Mouse (Mus musculus): Measurements from ENCODE around the gene Poc1a. TPM values are rescaled to one million over a fixed set of nuclear protein-coding genes. Genes with fewer than 3 reads are reported as not detected.
A peak's percentile ranks its signal among the peaks of the same experiment; 100 is the strongest.

Poc1a gene
- polyA plus RNA-seq, 1 experiment, result 24.3 TPM

DNA sequence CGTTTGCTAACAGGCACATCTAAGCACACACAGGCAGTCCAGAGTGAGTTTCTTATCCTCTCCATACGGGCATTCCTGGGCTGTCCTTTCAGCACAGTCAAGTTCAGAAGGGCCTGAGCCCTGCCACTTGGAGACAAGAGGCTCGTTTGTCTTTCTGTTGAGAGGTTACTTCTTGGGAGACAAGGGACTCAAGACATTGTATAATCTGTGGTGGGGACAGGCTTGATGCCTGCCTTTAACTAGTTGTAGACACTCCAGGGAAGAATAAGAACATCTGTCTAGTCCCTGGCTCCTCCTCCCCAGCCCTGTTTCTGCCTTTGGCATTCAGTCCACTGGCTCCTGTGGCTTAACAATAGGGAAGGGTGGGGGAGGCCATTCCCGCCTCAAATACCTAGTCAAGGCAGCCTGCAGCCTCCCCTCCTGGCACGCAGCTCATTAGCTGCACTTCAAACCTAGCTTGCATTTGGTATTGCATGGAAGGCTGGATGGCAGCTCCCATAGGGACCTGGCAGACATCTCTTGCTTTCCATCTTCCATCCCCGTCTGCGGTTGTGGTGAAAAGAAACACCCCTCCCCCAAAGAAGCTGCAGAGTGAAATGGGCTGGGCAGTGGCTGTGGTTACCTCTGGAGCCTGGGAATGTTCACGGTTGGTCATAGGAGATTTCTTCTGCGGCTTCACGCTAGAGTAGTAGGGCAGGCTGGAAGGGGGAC is 57.8 kb downstream of the Poc1a start:
- no peaks in the 10 kb centered on the region for H3K27me3 ChIP-seq (ENCODE audit: control insufficient read depth, insufficient read depth, low read length, poor library complexity, severe bottlenecking)
- H3K4me1 ChIP-seq (ENCODE audit: control insufficient read depth, insufficient read depth, low read length), result peaks cover 15% of the 10 kb centered on the region
- no peak overlapping the region for H3K4me3 ChIP-seq (ENCODE audit: low read depth, low read length)
- TF ChIP-seq EP300 (IDR thresholded peaks at IDR 0.05; ENCODE audit: insufficient read depth, low read depth, low read length) (peak; percentile 77; the same call in 1 of the 2 replicates), CTCF (IDR thresholded peaks at IDR 0.05; ENCODE audit: low read depth, low read length) (no peak)
- no peaks in the 10 kb centered on the region for H3K9me3 ChIP-seq (replicated peaks; ENCODE audit: control insufficient read depth, insufficient read depth, low read length, poor library complexity, severe bottlenecking)
- no peaks in the 10 kb centered on the region for H3K36me3 ChIP-seq (ENCODE audit: control insufficient read depth, insufficient read depth, low read length, poor library complexity, severe bottlenecking)
- no peak overlapping the region for H3K9ac ChIP-seq (ENCODE audit: low read depth, poor library complexity, severe bottlenecking)
- H3K27ac ChIP-seq (ENCODE audit: insufficient read depth, low read length), result peak overlapping the region; percentile 22; the same call in 1 of the 2 replicates

GRCm38 (mm10) chr9:106339173-106339558 is 58.3 kb downstream of the Poc1a start:
- no peak overlapping the region for H3K27ac ChIP-seq (ENCODE audit: insufficient read depth, low read length)
- TF ChIP-seq CTCF (IDR thresholded peaks at IDR 0.05; ENCODE audit: low read depth, low read length) (no peak), POLR2A (IDR thresholded peaks at IDR 0.05; ENCODE audit: insufficient read depth, low read length) (no peak), EP300 (IDR thresholded peaks at IDR 0.05; ENCODE audit: insufficient read depth, low read depth, low read length) (no peak)
- H3K9ac ChIP-seq (ENCODE audit: low read depth, poor library complexity, severe bottlenecking), result no peak overlapping the region
- no peaks in the 10 kb centered on the region for H3K27me3 ChIP-seq (ENCODE audit: control insufficient read depth, insufficient read depth, low read length, poor library complexity, severe bottlenecking)
- no peaks in the 10 kb centered on the region for H3K36me3 ChIP-seq (ENCODE audit: control insufficient read depth, insufficient read depth, low read length, poor library complexity, severe bottlenecking)
- H3K4me1 ChIP-seq (ENCODE audit: control insufficient read depth, insufficient read depth, low read length), result peaks cover 15% of the 10 kb centered on the region
- no peaks in the 10 kb centered on the region for H3K9me3 ChIP-seq (replicated peaks; ENCODE audit: control insufficient read depth, insufficient read depth, low read length, poor library complexity, severe bottlenecking)
- H3K4me3 ChIP-seq (ENCODE audit: low read depth, low read length), result no peak overlapping the region

DNA sequence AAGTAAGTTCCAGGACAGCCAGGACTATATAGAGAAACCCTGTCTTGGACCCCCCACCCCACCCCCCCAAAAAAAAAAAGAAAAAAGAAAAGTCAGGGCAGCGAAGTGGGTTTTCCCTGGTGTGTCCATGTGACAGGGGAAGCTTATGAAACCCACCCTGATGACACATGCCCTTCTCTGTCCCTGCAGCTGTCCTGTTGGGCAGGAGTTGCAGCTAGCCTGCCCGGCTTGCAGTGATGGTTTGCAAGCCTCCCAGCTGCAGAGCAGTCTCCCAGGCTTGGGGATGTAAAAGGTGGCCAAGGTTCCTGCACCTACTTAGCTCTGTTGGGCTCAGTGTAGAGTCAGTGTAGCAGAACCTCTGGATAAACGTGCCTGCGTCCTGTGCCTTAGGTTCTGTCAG is 58.9 kb downstream of the Poc1a start:
- Histone ChIP-seq H3K36me3 (ENCODE audit: control insufficient read depth, insufficient read depth, low read length, poor library complexity, severe bottlenecking) (no peaks in the 10 kb centered on the region), H3K9me3 (replicated peaks; ENCODE audit: control insufficient read depth, insufficient read depth, low read length, poor library complexity, severe bottlenecking) (no peaks in the 10 kb centered on the region), H3K4me1 (ENCODE audit: control insufficient read depth, insufficient read depth, low read length) (peaks cover 15% of the 10 kb centered on the region), H3K27ac (ENCODE audit: insufficient read depth, low read length) (no peak overlapping the region), H3K27me3 (ENCODE audit: control insufficient read depth, insufficient read depth, low read length, poor library complexity, severe bottlenecking) (no peaks in the 10 kb centered on the region), H3K9ac (ENCODE audit: low read depth, poor library complexity, severe bottlenecking) (no peak overlapping the region), H3K4me3 (ENCODE audit: low read depth, low read length) (no peak overlapping the region)
- TF ChIP-seq CTCF (IDR thresholded peaks at IDR 0.05; ENCODE audit: low read depth, low read length) (no peak), POLR2A (IDR thresholded peaks at IDR 0.05; ENCODE audit: insufficient read depth, low read length) (no peak), EP300 (IDR thresholded peaks at IDR 0.05; ENCODE audit: insufficient read depth, low read depth, low read length) (no peak)

- no peaks in the 10 kb centered on the region for H3K27me3 ChIP-seq (ENCODE audit: control insufficient read depth, insufficient read depth, low read length, poor library complexity, severe bottlenecking)
- no peak overlapping the region for H3K9ac ChIP-seq (ENCODE audit: low read depth, poor library complexity, severe bottlenecking)
- no peak overlapping the region for H3K4me3 ChIP-seq (ENCODE audit: low read depth, low read length)
- H3K27ac ChIP-seq (ENCODE audit: insufficient read depth, low read length), result no peak overlapping the region
- no peaks in the 10 kb centered on the region for H3K9me3 ChIP-seq (replicated peaks; ENCODE audit: control insufficient read depth, insufficient read depth, low read length, poor library complexity, severe bottlenecking)
- TF ChIP-seq EP300 (IDR thresholded peaks at IDR 0.05; ENCODE audit: insufficient read depth, low read depth, low read length), result no peak
- TF ChIP-seq CTCF (IDR thresholded peaks at IDR 0.05; ENCODE audit: low read depth, low read length), result no peak
- TF ChIP-seq POLR2A (IDR thresholded peaks at IDR 0.05; ENCODE audit: insufficient read depth, low read length), result no peak
- H3K36me3 ChIP-seq (ENCODE audit: control insufficient read depth, insufficient read depth, low read length, poor library complexity, severe bottlenecking), result no peaks in the 10 kb centered on the region
- peaks cover 19% of the 10 kb centered on the region for H3K4me1 ChIP-seq (ENCODE audit: control insufficient read depth, insufficient read depth, low read length)
These were observed 59.8 kb downstream of the Poc1a start for GRCm38 (mm10) chr9:106340501-106341312.

DNA sequence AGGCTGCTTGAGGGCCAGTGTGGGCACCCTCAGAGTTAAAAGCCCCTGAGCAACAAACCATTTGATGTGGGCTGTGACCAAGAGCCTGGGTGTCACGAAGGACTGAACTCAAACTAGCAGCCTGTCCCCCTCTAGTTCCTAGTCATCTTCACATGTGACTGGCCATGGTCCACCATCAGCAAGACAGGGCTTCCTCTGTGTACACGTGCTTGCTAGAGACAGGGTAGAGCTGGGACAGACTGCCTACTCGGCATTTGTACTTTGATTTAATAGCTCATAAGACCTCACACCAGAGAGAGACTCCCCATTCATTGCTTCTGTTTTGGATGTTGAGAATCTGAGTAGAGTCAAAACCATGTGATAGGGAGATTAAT is 60.4 kb downstream of the Poc1a start:
- Histone ChIP-seq H3K4me3 (ENCODE audit: low read depth, low read length) (no peak overlapping the region), H3K9me3 (replicated peaks; ENCODE audit: control insufficient read depth, insufficient read depth, low read length, poor library complexity, severe bottlenecking) (no peaks in the 10 kb centered on the region), H3K36me3 (ENCODE audit: control insufficient read depth, insufficient read depth, low read length, poor library complexity, severe bottlenecking) (no peaks in the 10 kb centered on the region), H3K4me1 (ENCODE audit: control insufficient read depth, insufficient read depth, low read length) (peaks cover 19% of the 10 kb centered on the region), H3K9ac (ENCODE audit: low read depth, poor library complexity, severe bottlenecking) (no peak overlapping the region), H3K27ac (ENCODE audit: insufficient read depth, low read length) (no peak overlapping the region), H3K27me3 (ENCODE audit: control insufficient read depth, insufficient read depth, low read length, poor library complexity, severe bottlenecking) (no peaks in the 10 kb centered on the region)
- TF ChIP-seq POLR2A (IDR thresholded peaks at IDR 0.05; ENCODE audit: insufficient read depth, low read length) (no peak), CTCF (IDR thresholded peaks at IDR 0.05; ENCODE audit: low read depth, low read length) (no peak), EP300 (IDR thresholded peaks at IDR 0.05; ENCODE audit: insufficient read depth, low read depth, low read length) (no peak)

GRCm38 (mm10) chr9:106342573-106342972 is 61.7 kb downstream of the Poc1a start:
- TF ChIP-seq CTCF (IDR thresholded peaks at IDR 0.05; ENCODE audit: low read depth, low read length) (no peak), POLR2A (IDR thresholded peaks at IDR 0.05; ENCODE audit: insufficient read depth, low read length) (no peak), EP300 (IDR thresholded peaks at IDR 0.05; ENCODE audit: insufficient read depth, low read depth, low read length) (no peak)
- no peaks in the 10 kb centered on the region for H3K9me3 ChIP-seq (replicated peaks; ENCODE audit: control insufficient read depth, insufficient read depth, low read length, poor library complexity, severe bottlenecking)
- no peak overlapping the region for H3K4me3 ChIP-seq (ENCODE audit: low read depth, low read length)
- H3K27me3 ChIP-seq (ENCODE audit: control insufficient read depth, insufficient read depth, low read length, poor library complexity, severe bottlenecking), result no peaks in the 10 kb centered on the region
- H3K9ac ChIP-seq (ENCODE audit: low read depth, poor library complexity, severe bottlenecking), result no peak overlapping the region
- peaks cover 19% of the 10 kb centered on the region for H3K4me1 ChIP-seq (ENCODE audit: control insufficient read depth, insufficient read depth, low read length)
- no peaks in the 10 kb centered on the region for H3K36me3 ChIP-seq (ENCODE audit: control insufficient read depth, insufficient read depth, low read length, poor library complexity, severe bottlenecking)
- no peak overlapping the region for H3K27ac ChIP-seq (ENCODE audit: insufficient read depth, low read length)
